Mouse (Mus musculus): ENCODE data around the gene Olfr212. TPM values are rescaled to one million over a fixed set of nuclear protein-coding genes. Genes with fewer than 3 reads are reported as not detected.

The Olfr212 gene
- 2.0 TPM for polyA plus RNA-seq (2014; fragmentation: Illumina TruSeq; extraction: RNeasy Lipid Tissue Mini Kit (QIAGEN cat#74804); ENCODE audit: low read depth, low replicate concordance)

DNA sequence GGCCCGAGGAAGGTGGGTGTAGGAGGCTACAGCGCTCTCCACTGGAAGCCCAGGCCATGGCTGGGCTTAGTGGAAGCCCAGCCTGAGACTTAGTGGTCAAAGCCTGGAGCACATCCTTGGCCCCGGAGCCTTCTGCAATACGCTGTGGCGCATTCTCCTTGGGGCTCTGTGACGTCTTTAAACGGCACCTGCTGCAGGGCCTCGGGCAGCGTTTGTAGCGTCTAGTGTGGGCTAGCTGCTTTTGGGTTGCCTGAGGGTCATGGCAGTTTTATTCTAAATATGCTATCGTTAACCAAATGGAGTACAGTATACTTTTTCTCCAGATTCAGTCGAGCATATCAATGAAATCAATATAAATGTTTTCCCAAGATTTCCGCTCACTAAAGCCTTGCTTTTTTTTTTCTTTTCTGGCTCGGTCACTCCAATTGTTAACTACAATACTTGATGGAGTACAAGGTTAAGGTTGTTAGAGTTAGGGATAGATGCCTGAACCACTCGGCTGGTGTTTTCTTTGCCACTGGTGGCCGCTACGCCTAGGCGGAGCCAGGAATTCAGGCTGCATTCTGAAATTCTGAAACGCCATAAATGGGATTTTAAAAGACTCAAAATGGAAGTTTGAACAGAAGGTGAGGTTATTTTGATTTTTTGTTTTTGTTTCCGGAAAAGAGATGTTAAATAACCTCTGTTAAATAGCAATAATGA, at the start of gene Olfr212:
Gene Olfr212, plus strand, starts transcription at position 215 of the 702 bp plus-strand sequence.

DNA sequence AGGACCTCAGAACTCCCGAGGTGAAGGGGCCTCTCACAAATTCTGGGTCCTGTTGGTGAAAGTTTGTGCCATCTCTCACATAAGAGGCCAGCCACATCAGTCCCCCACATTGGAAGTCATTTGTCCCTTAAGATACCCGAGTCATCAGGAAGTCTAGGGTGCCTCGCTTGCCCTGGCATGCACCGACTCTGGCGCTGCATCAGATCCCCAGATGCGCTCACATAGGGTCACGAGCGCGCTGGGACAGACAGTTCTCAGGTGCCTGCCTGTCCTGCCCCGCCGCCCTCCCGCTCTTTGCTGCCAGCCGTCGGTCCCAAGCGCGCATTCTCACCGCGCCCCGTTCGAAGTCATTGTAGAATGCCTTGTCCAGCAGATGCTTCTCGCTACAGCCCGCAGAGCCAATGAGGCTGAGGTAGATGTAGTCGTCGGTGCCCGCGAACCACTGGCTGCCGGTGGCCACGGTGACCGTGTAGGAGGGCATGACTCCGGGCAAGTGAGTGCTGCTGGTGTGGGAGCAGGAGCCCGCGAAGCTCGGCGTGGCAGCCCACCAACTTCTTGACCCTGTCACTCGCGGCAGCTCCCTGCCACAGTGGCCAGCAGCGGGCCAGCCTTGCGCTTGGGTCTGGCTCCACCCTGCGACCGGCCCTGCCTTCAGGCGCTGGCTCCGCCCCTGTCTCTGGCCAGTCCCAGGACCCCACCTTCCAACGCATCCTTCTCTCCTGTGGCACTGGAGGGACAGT, 45.6 kb upstream of the Olfr212 start, which contains the start of gene Alox5:
Gene Alox5, minus strand, starts transcription at position 635 of the 740 bp plus-strand sequence.

DNA sequence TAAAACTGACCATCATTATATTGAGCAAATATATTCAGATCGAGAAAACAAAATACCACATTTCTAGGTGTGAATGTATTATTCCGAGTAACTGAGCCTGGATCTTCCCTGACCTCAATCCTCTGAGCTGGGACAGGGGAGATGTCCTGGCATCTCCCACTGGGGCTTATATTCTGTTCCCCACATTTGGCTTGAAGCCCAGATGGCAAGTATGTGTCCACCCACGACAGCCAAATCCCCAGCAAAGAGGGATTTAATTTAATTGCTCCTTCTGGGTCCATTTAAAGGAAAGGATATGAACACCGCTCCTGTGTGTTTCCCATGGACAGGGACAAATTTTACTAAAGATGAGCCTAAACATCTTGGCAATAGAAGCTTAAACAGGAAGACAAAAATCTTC, 17.5 kb upstream of the Olfr212 start, which contains the start of gene Olfr211:
Gene Olfr211, plus strand, starts transcription at position 301 of the 400 bp plus-strand sequence.

DNA sequence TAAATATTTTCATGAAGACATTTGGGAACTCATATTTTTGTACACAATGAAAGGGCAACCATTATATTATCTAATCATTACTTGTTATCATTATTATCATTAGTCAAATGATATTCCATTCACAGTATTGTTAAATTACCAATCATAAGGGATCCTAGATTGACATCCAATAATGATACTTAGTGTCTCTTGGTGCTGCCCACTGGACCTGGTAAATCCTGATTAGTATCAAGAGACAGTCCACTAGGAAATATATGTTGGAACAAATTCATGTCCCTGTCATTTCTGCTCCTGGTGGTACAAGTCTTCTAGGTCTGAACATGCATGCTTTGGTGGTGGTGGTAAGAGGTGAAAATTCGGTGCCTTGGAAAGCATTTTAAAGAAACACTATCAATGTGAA, 31.8 kb downstream of the Olfr212 start, which contains the start of gene Olfr213:
Gene Olfr213, plus strand, starts transcription at position 301 of the 400 bp plus-strand sequence.

DNA sequence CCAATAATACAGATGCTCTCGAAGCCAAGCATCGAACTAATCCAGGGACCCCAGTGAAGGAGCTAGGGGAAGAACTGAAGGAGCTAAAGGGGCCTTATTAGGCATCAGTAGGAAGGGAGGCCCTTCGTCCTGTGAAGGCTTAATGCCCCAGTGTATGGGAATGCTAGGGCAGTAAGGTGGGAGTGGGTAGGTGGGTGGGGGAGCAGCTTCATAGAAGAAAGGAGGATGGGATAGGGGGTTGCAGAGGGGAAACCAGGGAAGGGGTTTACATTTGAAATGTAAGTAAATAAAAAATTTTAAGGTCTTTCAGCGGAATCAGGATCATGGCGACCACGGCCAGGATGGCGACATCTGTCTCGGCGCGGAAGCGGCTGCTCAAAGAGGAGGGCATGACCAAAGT, 44.5 kb downstream of the Olfr212 start, which contains the start of gene Gm5580:
Gene Gm5580, plus strand, starts transcription at position 301 of the 400 bp plus-strand sequence.

DNA sequence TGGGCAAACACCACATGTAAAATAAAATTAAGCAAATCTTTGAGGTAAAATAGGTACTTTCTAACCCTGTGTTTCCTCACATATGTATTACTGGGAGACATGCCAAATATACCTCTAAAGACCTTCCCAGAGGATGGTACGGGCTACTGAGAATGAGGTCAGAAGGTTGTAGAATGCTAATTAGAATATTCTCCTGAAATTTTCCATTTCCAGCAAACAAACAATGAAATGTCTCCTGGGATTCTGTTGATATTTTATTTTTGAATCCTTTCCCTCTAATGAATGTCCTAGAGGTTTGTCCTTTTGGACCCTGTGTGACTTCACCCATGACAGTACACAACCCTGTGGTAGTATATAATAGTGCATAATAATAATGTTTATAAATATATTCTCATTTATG, 47.6 kb downstream of the Olfr212 start, which contains the start of gene Olfr214:
Gene Olfr214, plus strand, starts transcription at position 301 of the 400 bp plus-strand sequence.

Other genes starting within 250 kb of the Olfr212 start
- gene Zfand4, start 242.3 kb upstream of the Olfr212 start, polyA plus RNA-seq (2014; fragmentation: Illumina TruSeq; extraction: RNeasy Lipid Tissue Mini Kit (QIAGEN cat#74804); ENCODE audit: low read depth, low replicate concordance) = 695 TPM
- gene March8, start 168.5 kb upstream of the Olfr212 start, polyA plus RNA-seq (2014; fragmentation: Illumina TruSeq; extraction: RNeasy Lipid Tissue Mini Kit (QIAGEN cat#74804); ENCODE audit: low read depth, low replicate concordance) = 37.5 TPM
- 0.34 TPM for gene Alox5, start 45.3 kb upstream of the Olfr212 start, polyA plus RNA-seq (2014; fragmentation: Illumina TruSeq; extraction: RNeasy Lipid Tissue Mini Kit (QIAGEN cat#74804); ENCODE audit: low read depth, low replicate concordance)
- not detected for gene Olfr211, start 17.4 kb upstream of the Olfr212 start, polyA plus RNA-seq (2014; fragmentation: Illumina TruSeq; extraction: RNeasy Lipid Tissue Mini Kit (QIAGEN cat#74804); ENCODE audit: low read depth, low replicate concordance)
- gene Olfr213, start 31.9 kb downstream of the Olfr212 start, polyA plus RNA-seq (2014; fragmentation: Illumina TruSeq; extraction: RNeasy Lipid Tissue Mini Kit (QIAGEN cat#74804); ENCODE audit: low read depth, low replicate concordance) = not detected
- gene Gm5580, start 44.6 kb downstream of the Olfr212 start, polyA plus RNA-seq (2014; fragmentation: Illumina TruSeq; extraction: RNeasy Lipid Tissue Mini Kit (QIAGEN cat#74804); ENCODE audit: low read depth, low replicate concordance) = not detected
- not detected for gene Olfr214, start 47.7 kb downstream of the Olfr212 start, polyA plus RNA-seq (2014; fragmentation: Illumina TruSeq; extraction: RNeasy Lipid Tissue Mini Kit (QIAGEN cat#74804); ENCODE audit: low read depth, low replicate concordance)
- 0.32 TPM for gene Olfr215, start 77.7 kb downstream of the Olfr212 start, polyA plus RNA-seq (2014; fragmentation: Illumina TruSeq; extraction: RNeasy Lipid Tissue Mini Kit (QIAGEN cat#74804); ENCODE audit: low read depth, low replicate concordance)
- gene Zfp422, start 122.5 kb downstream of the Olfr212 start, polyA plus RNA-seq (2014; fragmentation: Illumina TruSeq; extraction: RNeasy Lipid Tissue Mini Kit (QIAGEN cat#74804); ENCODE audit: low read depth, low replicate concordance) = 12.4 TPM
- gene Depp1, start 144.1 kb downstream of the Olfr212 start, polyA plus RNA-seq (2014; fragmentation: Illumina TruSeq; extraction: RNeasy Lipid Tissue Mini Kit (QIAGEN cat#74804); ENCODE audit: low read depth, low replicate concordance) = not detected
- gene Rassf4, start 167.4 kb downstream of the Olfr212 start, polyA plus RNA-seq (2014; fragmentation: Illumina TruSeq; extraction: RNeasy Lipid Tissue Mini Kit (QIAGEN cat#74804); ENCODE audit: low read depth, low replicate concordance) = 5.6 TPM
- gene Tmem72, start 210.4 kb downstream of the Olfr212 start, polyA plus RNA-seq (2014; fragmentation: Illumina TruSeq; extraction: RNeasy Lipid Tissue Mini Kit (QIAGEN cat#74804); ENCODE audit: low read depth, low replicate concordance) = 0.11 TPM